Mouse (Mus musculus): Measurements from ENCODE around the gene Cadps2.

DNA sequence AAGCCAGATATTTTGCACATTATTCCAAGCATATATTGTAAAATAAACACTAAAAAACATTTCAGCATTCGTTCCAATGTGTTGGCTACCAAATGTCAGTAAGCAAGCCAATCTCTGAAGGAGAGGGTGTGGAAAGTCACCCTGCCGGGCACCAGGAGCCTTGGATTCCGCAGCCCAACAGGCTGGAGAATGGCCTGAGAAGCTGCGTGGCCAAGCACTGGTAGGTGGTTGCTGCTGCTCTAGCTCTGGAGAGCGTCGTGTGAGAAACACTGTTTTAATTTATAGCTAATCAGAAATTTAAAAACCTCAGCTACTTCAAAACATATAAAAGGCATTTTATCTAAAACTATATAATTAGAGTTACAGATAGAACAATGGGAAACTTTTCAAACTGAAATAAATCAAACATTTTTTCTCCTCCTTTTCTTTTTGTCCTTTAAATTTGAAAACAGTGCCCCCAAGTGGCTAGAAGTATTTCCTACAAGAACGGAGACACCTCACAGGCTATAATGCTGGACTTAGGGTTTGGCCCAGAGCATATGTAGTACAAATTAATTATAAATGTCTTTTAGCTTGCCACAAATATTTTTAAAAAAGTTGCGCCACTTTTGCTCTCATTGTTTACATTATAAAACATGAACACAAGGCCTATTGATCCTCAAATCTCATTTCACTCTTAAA is 376.5 kb downstream of the Cadps2 start:
- TF ChIP-seq CTCF (IDR thresholded peaks at IDR 0.05; ENCODE audit: low read depth, low read length) (no peak), EP300 (IDR thresholded peaks at IDR 0.05; ENCODE audit: insufficient read depth, low read depth, low read length) (no peak), POLR2A (IDR thresholded peaks at IDR 0.05; ENCODE audit: insufficient read depth, low read length) (no peak)
